Mouse (Mus musculus): Measurements from ENCODE around the gene Tmem130. TPM values are rescaled to one million over a fixed set of nuclear protein-coding genes. Genes with fewer than 3 reads are reported as not detected.

Tmem130 gene
- polyA plus RNA-seq, 1 experiment = 0.06 TPM

DNA sequence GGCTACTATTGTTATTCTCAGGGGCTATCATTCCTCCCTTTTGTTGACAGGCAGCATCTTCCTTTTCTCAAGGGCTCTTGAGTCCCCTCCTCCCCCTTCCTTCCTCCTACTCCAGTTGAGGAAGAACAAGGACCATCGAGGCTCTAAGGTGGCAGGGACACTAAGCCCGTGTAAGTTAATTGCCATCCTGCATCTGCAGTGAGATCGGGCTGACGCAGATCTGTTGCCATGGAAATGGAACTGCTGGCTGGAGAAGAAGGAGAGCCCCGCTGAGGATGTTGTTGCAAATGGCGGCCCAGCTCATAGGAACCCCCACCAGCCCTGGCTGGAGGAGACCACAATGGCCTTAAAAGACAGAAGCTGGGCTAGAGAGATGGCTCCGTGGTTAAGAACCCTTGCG is 3.2 kb downstream of the Tmem130 start:
- Histone ChIP-seq H3K79me2 (ENCODE audit: control insufficient read depth, insufficient read depth) (no peaks in the 10 kb centered on the region), H3K4me2 (ENCODE audit: low read depth) (no peak overlapping the region), H3K36me3 (ENCODE audit: control insufficient read depth, insufficient read depth) (no peaks in the 10 kb centered on the region), H3K27me3 (ENCODE audit: control insufficient read depth, insufficient read depth, insufficient read length) (peaks cover 39% of the 10 kb centered on the region), H3ac (ENCODE audit: control insufficient read depth, insufficient read length) (no peak overlapping the region), H3K4me3 (no peak overlapping the region)
- TF ChIP-seq REST (IDR thresholded peaks at IDR 0.05; ENCODE audit: insufficient read depth, insufficient read length) = no peak
- TF ChIP-seq USF1 (IDR thresholded peaks at IDR 0.05; ENCODE audit: low read depth) = no peak
- TF ChIP-seq CEBPB (IDR thresholded peaks at IDR 0.05; ENCODE audit: insufficient read depth, poor library complexity, severe bottlenecking) = no peak
- TF ChIP-seq TCF12 (IDR thresholded peaks at IDR 0.05; ENCODE audit: insufficient read depth, poor library complexity, severe bottlenecking) = no peak
- no peak for TF ChIP-seq TCF3 (IDR thresholded peaks at IDR 0.05; ENCODE audit: insufficient read length, low read depth)
- no peak for TF ChIP-seq E2F4 (IDR thresholded peaks at IDR 0.05; ENCODE audit: insufficient read depth)
- no peak for TF ChIP-seq SRF (IDR thresholded peaks at IDR 0.05; ENCODE audit: control insufficient read depth, insufficient read length, low read depth)
- TF ChIP-seq MYOD1 (IDR thresholded peaks at IDR 0.05; ENCODE audit: control insufficient read depth in 1 of 3, insufficient read length in 2 of 3, low read depth in 2 of 3) = no peak
- TF ChIP-seq POLR2AphosphoS2 (IDR thresholded peaks at IDR 0.05; ENCODE audit: insufficient read length, low read depth) = no peak
- TF ChIP-seq MAX (IDR thresholded peaks at IDR 0.05; ENCODE audit: low read depth) = no peak
- TF ChIP-seq POLR2A (IDR thresholded peaks at IDR 0.05; ENCODE audit: insufficient read length, low read depth) = no peak
- no peak for TF ChIP-seq MYOG (IDR thresholded peaks at IDR 0.05; ENCODE audit: control insufficient read depth in 1 of 3, insufficient read depth in 1 of 3, insufficient read length in 2 of 3, low read depth in 2 of 3)

DNA sequence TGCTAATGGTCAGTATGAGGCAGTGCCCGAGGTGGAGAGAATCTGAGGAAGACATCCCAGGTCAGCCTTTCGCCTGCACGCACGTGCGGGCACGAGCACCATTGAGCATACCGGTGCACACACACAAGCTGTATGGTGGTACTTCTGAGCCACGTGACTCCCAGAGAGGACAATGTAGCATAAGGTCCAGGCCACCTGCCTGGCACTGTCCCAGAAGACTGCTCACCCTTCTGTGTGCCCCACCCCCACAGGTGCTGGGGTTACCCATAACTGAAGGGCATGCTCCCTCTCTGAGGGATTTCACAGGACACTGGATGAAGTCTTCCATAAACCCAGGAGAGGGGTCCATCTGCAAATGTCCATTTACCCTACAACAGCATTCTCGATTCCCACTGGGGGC is 4.2 kb downstream of the Tmem130 start:
- no peaks in the 10 kb centered on the region for H3K36me3 ChIP-seq (ENCODE audit: control insufficient read depth, insufficient read depth)
- TF ChIP-seq REST (IDR thresholded peaks at IDR 0.05; ENCODE audit: insufficient read depth, insufficient read length) (no peak), CEBPB (IDR thresholded peaks at IDR 0.05; ENCODE audit: insufficient read depth, poor library complexity, severe bottlenecking) (no peak), MYOD1 (IDR thresholded peaks at IDR 0.05; ENCODE audit: control insufficient read depth in 1 of 3, insufficient read length in 2 of 3, low read depth in 2 of 3) (no peak), SRF (IDR thresholded peaks at IDR 0.05; ENCODE audit: control insufficient read depth, insufficient read length, low read depth) (no peak), MAX (IDR thresholded peaks at IDR 0.05; ENCODE audit: low read depth) (no peak), E2F4 (IDR thresholded peaks at IDR 0.05; ENCODE audit: insufficient read depth) (no peak), MYOG (IDR thresholded peaks at IDR 0.05; ENCODE audit: control insufficient read depth in 1 of 3, insufficient read depth in 1 of 3, insufficient read length in 2 of 3, low read depth in 2 of 3) (no peak), TCF3 (IDR thresholded peaks at IDR 0.05; ENCODE audit: insufficient read length, low read depth) (no peak), TCF12 (IDR thresholded peaks at IDR 0.05; ENCODE audit: insufficient read depth, poor library complexity, severe bottlenecking) (no peak), POLR2AphosphoS2 (IDR thresholded peaks at IDR 0.05; ENCODE audit: insufficient read length, low read depth) (no peak), POLR2A (IDR thresholded peaks at IDR 0.05; ENCODE audit: insufficient read length, low read depth) (no peak), USF1 (IDR thresholded peaks at IDR 0.05; ENCODE audit: low read depth) (no peak)
- no peak overlapping the region for H3K4me3 ChIP-seq
- H3ac ChIP-seq (ENCODE audit: control insufficient read depth, insufficient read length) = no peak overlapping the region
- H3K79me2 ChIP-seq (ENCODE audit: control insufficient read depth, insufficient read depth) = no peaks in the 10 kb centered on the region
- no peak overlapping the region for H3K4me2 ChIP-seq (ENCODE audit: low read depth)
- H3K27me3 ChIP-seq (ENCODE audit: control insufficient read depth, insufficient read depth, insufficient read length) = peaks cover 34% of the 10 kb centered on the region

DNA sequence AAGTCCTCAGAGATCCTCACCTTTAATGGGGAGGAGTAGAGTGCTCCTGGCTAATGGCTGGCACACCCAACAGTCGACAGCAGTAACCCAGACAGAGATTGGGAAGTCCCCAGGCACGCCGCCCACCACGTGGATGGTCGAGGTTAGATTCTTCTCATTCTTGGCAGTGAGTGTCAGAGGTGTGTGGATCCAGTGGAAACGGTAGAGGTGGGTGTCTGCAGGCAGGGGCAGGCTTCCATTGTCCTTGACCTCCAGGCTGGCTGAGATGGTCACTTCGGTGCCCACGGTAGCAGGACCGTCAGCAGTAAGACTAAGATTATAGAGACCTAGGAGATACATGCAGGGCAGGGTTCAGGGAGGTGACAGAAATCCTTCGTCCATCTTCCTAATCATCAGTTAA is 6.4 kb downstream of the Tmem130 start:
- TF ChIP-seq USF1 (IDR thresholded peaks at IDR 0.05; ENCODE audit: low read depth) (no peak), POLR2A (IDR thresholded peaks at IDR 0.05; ENCODE audit: insufficient read length, low read depth) (no peak), MYOD1 (IDR thresholded peaks at IDR 0.05; ENCODE audit: control insufficient read depth in 1 of 3, insufficient read length in 2 of 3, low read depth in 2 of 3) (no peak)
- H3K4me3 ChIP-seq = no peak overlapping the region
- H3ac ChIP-seq (ENCODE audit: control insufficient read depth, insufficient read length) = no peak overlapping the region
- H3K4me2 ChIP-seq (ENCODE audit: low read depth) = no peak overlapping the region
- H3K36me3 ChIP-seq (ENCODE audit: control insufficient read depth, insufficient read depth) = no peaks in the 10 kb centered on the region
- H3K79me2 ChIP-seq (ENCODE audit: control insufficient read depth, insufficient read depth) = no peaks in the 10 kb centered on the region
- H3K27me3 ChIP-seq (ENCODE audit: control insufficient read depth, insufficient read depth, insufficient read length) = peaks cover 17% of the 10 kb centered on the region

DNA sequence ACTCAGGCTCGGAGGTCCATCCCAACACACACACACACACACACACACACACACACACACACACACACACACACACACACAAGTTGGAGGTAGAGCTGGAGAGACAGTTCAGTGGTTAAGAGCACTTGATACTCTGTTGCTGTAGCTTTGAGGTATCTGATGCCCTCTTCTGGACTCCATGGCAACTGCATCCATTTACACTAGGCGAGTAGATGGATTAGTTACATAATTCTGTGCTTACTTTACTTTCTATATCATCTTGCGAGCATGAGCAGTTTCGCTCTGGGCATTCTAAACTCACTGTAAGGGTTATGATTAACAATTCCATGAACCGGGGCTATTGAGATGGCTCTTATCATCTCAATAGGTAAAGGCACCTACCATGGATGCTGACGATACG is 8.6 kb downstream of the Tmem130 start:
- TF ChIP-seq REST (IDR thresholded peaks at IDR 0.05; ENCODE audit: insufficient read depth, insufficient read length) (no peak), E2F4 (IDR thresholded peaks at IDR 0.05; ENCODE audit: insufficient read depth) (no peak), POLR2AphosphoS2 (IDR thresholded peaks at IDR 0.05; ENCODE audit: insufficient read length, low read depth) (no peak), TCF12 (IDR thresholded peaks at IDR 0.05; ENCODE audit: insufficient read depth, poor library complexity, severe bottlenecking) (no peak), MAX (IDR thresholded peaks at IDR 0.05; ENCODE audit: low read depth) (no peak), TCF3 (IDR thresholded peaks at IDR 0.05; ENCODE audit: insufficient read length, low read depth) (no peak), USF1 (IDR thresholded peaks at IDR 0.05; ENCODE audit: low read depth) (no peak), SRF (IDR thresholded peaks at IDR 0.05; ENCODE audit: control insufficient read depth, insufficient read length, low read depth) (no peak), MYOG (IDR thresholded peaks at IDR 0.05; ENCODE audit: control insufficient read depth in 1 of 3, insufficient read depth in 1 of 3, insufficient read length in 2 of 3, low read depth in 2 of 3) (no peak), CEBPB (IDR thresholded peaks at IDR 0.05; ENCODE audit: insufficient read depth, poor library complexity, severe bottlenecking) (no peak), POLR2A (IDR thresholded peaks at IDR 0.05; ENCODE audit: insufficient read length, low read depth) (no peak), MYOD1 (IDR thresholded peaks at IDR 0.05; ENCODE audit: control insufficient read depth in 1 of 3, insufficient read length in 2 of 3, low read depth in 2 of 3) (no peak)

DNA sequence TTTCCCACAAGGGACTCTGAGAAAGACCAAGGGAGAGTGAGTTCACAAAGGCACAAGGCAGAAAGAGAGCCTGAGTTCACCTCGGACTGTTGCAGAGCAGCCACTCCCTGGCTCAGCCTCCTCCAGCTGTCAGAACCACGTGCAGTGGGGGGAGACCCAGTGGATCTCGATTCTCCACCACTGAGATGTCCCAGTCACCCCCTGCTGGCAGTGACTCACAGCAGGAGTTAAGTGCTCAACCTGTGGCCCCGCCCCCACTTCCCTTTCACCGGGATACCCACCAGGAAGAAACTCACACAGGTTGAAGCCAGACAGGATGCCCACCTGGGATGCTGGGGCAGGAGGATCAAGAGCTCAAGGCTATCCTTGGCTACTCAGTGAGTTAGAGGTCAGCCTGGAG is 9.2 kb downstream of the Tmem130 start:
- no peak overlapping the region for H3ac ChIP-seq (ENCODE audit: control insufficient read depth, insufficient read length)

More for the DNA sequence above, 8.6 kb downstream of the Tmem130 start:
- no peak overlapping the region for H3K4me2 ChIP-seq (ENCODE audit: low read depth)
- H3K36me3 ChIP-seq (ENCODE audit: control insufficient read depth, insufficient read depth) = no peaks in the 10 kb centered on the region
- no peak overlapping the region for H3K4me3 ChIP-seq
- H3K79me2 ChIP-seq (ENCODE audit: control insufficient read depth, insufficient read depth) = no peaks in the 10 kb centered on the region
- no peak overlapping the region for H3ac ChIP-seq (ENCODE audit: control insufficient read depth, insufficient read length)
- peaks cover 8% of the 10 kb centered on the region for H3K27me3 ChIP-seq (ENCODE audit: control insufficient read depth, insufficient read depth, insufficient read length)

More for the DNA sequence above, 9.2 kb downstream of the Tmem130 start:
- no peaks in the 10 kb centered on the region for H3K79me2 ChIP-seq (ENCODE audit: control insufficient read depth, insufficient read depth)
- H3K4me3 ChIP-seq = no peak overlapping the region
- peaks cover 6% of the 10 kb centered on the region for H3K27me3 ChIP-seq (ENCODE audit: control insufficient read depth, insufficient read depth, insufficient read length)
- H3K36me3 ChIP-seq (ENCODE audit: control insufficient read depth, insufficient read depth) = no peaks in the 10 kb centered on the region
- no peak overlapping the region for H3K4me2 ChIP-seq (ENCODE audit: low read depth)
- TF ChIP-seq MYOG (IDR thresholded peaks at IDR 0.05; ENCODE audit: control insufficient read depth in 1 of 3, insufficient read depth in 1 of 3, insufficient read length in 2 of 3, low read depth in 2 of 3) = peak in 1 of 3 experiments; percentile 54
- TF ChIP-seq MAX (IDR thresholded peaks at IDR 0.05; ENCODE audit: low read depth) = no peak
- TF ChIP-seq POLR2A (IDR thresholded peaks at IDR 0.05; ENCODE audit: insufficient read length, low read depth) = no peak
- no peak for TF ChIP-seq USF1 (IDR thresholded peaks at IDR 0.05; ENCODE audit: low read depth)
- no peak for TF ChIP-seq POLR2AphosphoS2 (IDR thresholded peaks at IDR 0.05; ENCODE audit: insufficient read length, low read depth)
- no peak for TF ChIP-seq TCF3 (IDR thresholded peaks at IDR 0.05; ENCODE audit: insufficient read length, low read depth)
